Mouse (Mus musculus) testis, adult 2 months (tissue): ENCODE measurements around the gene Arl15.

Experiments
- CTCF ChIP-seq: fragments of 200-500 bp; IDR thresholded peaks from 2 replicates; pipeline ENCODE4 v1.5.1; 2012; ENCODE audit warnings: low read depth, mild to moderate bottlenecking, inconsistent platforms, low read length, moderate library complexity; ENCODE audit not compliant: control insufficient read depth, insufficient read depth, insufficient replicate concordance
- POLR2A ChIP-seq: fragments of 200-500 bp; IDR thresholded peaks from 2 replicates; pipeline ENCODE4 v1.6.1; 2012; ENCODE audit warnings: low read depth, mild to moderate bottlenecking, inconsistent platforms, low read length, moderate library complexity; ENCODE audit not compliant: control insufficient read depth

- no peak for TF ChIP-seq POLR2A
- no peak for TF ChIP-seq CTCF
Measured at GRCm38 (mm10) chr13:114065012-114065411, 270.7 kb downstream of the Arl15 start.
